Mouse (Mus musculus): ENCODE measurements around the gene Alyref2. TPM values are rescaled to one million over a fixed set of nuclear protein-coding genes. Genes with fewer than 3 reads are reported as not detected.
A peak's percentile ranks its signal among the peaks of the same experiment; 100 is the strongest.

The Alyref2 gene
- polyA plus RNA-seq, 1 experiment from 2014 or later = 28.2 TPM

DNA sequence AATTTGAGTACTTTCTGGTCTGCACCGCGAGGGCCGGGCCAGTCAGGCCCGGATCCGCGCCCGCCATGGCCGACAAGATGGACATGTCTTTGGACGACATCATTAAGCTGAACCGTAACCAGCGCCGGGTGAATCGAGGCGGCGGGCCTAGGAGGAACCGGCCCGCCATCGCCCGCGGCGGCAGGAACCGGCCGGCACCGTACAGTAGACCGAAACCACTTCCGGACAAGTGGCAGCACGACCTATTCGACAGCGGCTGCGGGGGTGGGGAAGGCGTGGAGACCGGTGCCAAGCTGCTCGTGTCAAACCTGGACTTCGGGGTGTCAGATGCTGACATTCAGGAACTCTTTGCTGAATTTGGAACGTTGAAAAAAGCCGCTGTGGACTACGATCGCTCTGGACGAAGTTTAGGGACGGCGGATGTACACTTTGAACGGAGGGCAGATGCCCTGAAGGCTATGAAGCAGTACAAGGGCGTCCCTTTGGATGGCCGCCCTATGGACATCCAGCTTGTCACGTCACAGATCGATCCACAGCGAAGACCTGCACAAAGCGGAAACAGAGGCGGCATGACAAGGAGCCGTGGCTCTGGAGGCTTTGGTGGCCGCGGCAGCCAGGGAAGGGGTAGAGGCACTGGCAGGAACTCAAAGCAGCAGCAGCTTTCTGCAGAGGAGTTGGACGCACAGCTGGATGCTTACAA is 464 bp downstream of the Alyref2 start:
- H3K27ac ChIP-seq (replicated peaks; ENCODE audit: low read depth, low read length) = peak overlapping the region; percentile 96
- ATAC-seq (ENCODE audit: low FRiP score, low TSS enrichment) (peak; percentile 70), DNase-seq (peak; percentile 82)
- H3K9me3 ChIP-seq (ENCODE audit: control insufficient read depth, low read length) = no peaks in the 10 kb centered on the region
- peaks cover 4% of the 10 kb centered on the region; the same call in 1 of the 2 replicates for H3K4me1 ChIP-seq (ENCODE audit: control insufficient read depth, insufficient read depth, low read length)
- H3K27me3 ChIP-seq (ENCODE audit: control insufficient read depth, insufficient read depth, low read length) = no peaks in the 10 kb centered on the region
- H3K36me3 ChIP-seq (ENCODE audit: control insufficient read depth, insufficient read depth, low read length) = no peaks in the 10 kb centered on the region
- WGBS = under 1% methylated on average over 53 of the region's 53 CpGs
- peak overlapping the region; percentile 80 for H3K9ac ChIP-seq (replicated peaks; ENCODE audit: low read length)
- H3K4me2 ChIP-seq (ENCODE audit: low read length) = peak overlapping the region; percentile 75
- H3K4me3 ChIP-seq (replicated peaks; ENCODE audit: low read depth, low read length) = peak overlapping the region; percentile 63

DNA sequence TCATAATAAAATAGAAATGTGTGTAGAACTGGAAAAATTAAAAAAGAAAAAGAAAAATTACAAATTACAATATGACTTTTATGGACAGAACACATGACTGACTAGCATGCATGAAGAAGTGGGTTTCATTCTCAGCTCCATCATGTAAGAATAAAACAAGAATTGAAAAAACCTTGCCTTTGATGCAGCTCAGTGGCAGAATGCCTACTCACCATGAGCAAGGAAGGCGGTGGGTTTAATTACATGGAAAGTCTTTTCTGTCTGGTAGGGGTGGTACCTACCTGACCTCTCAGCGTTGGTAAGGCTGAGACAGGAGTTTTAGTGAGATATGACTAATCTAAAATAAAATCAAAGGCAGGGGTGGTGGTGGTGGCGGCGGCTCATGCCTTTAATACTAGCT is 1.3 kb downstream of the Alyref2 start:
- H3K27me3 ChIP-seq (ENCODE audit: control insufficient read depth, insufficient read depth, low read length) = no peaks in the 10 kb centered on the region
- peak overlapping the region; percentile 18; the same call in 1 of the 2 replicates for H3K9ac ChIP-seq (replicated peaks; ENCODE audit: low read length)
- no peak for ATAC-seq (ENCODE audit: low FRiP score, low TSS enrichment)
- H3K4me1 ChIP-seq (ENCODE audit: control insufficient read depth, insufficient read depth, low read length) = peaks cover 4% of the 10 kb centered on the region; the same call in 1 of the 2 replicates
- no peaks in the 10 kb centered on the region for H3K36me3 ChIP-seq (ENCODE audit: control insufficient read depth, insufficient read depth, low read length)
- peak; percentile 32 for DNase-seq
- H3K4me3 ChIP-seq (replicated peaks; ENCODE audit: low read depth, low read length) = peak overlapping the region; percentile 63
- 63% methylated on average over 4 of the region's 4 CpGs for WGBS
- H3K4me2 ChIP-seq (ENCODE audit: low read length) = peak overlapping the region; percentile 75
- no peaks in the 10 kb centered on the region for H3K9me3 ChIP-seq (ENCODE audit: control insufficient read depth, low read length)
- 0 out of 2 replicates have a peak overlapping the region, but pooled peaks have one; percentile 96 for H3K27ac ChIP-seq (replicated peaks; ENCODE audit: low read depth, low read length)

DNA sequence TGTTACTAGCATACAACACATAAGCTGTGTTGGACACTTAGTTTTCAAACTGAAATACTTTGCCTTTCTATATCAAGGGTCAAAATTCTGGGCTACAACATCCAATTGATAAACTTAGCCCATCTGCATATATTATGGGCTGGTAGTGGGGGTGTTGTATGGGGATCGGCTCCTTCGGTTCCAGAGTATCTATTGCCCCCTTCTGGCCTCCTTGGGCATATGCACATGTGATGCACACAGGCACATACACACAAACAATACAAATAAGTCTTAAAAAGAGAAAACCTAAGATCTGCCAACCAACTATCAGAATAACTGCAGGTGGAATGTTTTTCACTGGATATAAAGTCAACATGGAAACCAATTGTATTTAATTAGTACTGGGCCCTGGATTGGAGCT is 10.0 kb downstream of the Alyref2 start:
- Histone ChIP-seq H3K4me3 (replicated peaks; ENCODE audit: low read depth, low read length) (no peak overlapping the region), H3K9me3 (ENCODE audit: control insufficient read depth, low read length) (no peaks in the 10 kb centered on the region), H3K4me2 (ENCODE audit: low read length) (no peak overlapping the region), H3K4me1 (ENCODE audit: control insufficient read depth, insufficient read depth, low read length) (no peaks in the 10 kb centered on the region), H3K27me3 (ENCODE audit: control insufficient read depth, insufficient read depth, low read length) (no peaks in the 10 kb centered on the region), H3K27ac (replicated peaks; ENCODE audit: low read depth, low read length) (no peak overlapping the region), H3K36me3 (ENCODE audit: control insufficient read depth, insufficient read depth, low read length) (no peaks in the 10 kb centered on the region), H3K9ac (replicated peaks; ENCODE audit: low read length) (no peak overlapping the region)
- DNase-seq = no peak
- WGBS = 90% methylated on average over 2 of the region's 2 CpGs
- ATAC-seq (ENCODE audit: low FRiP score, low TSS enrichment) = no peak

DNA sequence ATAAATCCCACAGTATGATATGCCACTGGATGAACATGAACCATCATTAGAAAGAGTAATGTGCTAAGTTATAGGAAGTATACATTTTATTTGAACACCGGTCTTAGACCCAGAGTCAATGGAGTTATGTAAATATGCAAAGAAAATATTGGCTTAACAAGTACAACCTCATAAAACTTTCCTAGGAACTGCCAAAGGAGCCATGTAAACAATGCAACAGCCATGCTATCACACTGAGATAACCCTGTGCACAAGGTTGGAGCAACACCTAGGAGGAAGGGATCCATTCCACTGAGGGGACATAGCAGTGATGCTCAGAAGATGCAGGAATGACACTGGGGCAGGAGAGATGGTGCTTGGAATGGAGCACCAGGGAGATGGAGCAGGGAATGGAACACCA is 10.5 kb downstream of the Alyref2 start:
- H3K27me3 ChIP-seq (ENCODE audit: control insufficient read depth, insufficient read depth, low read length) = no peaks in the 10 kb centered on the region
- no peaks in the 10 kb centered on the region for H3K9me3 ChIP-seq (ENCODE audit: control insufficient read depth, low read length)
- 98% methylated on average over 1 of the region's 1 CpGs for WGBS
- no peak for ATAC-seq (ENCODE audit: low FRiP score, low TSS enrichment)
- no peaks in the 10 kb centered on the region for H3K4me1 ChIP-seq (ENCODE audit: control insufficient read depth, insufficient read depth, low read length)
- DNase-seq = no peak
- no peak overlapping the region for H3K4me2 ChIP-seq (ENCODE audit: low read length)
- H3K36me3 ChIP-seq (ENCODE audit: control insufficient read depth, insufficient read depth, low read length) = no peaks in the 10 kb centered on the region
- no peak overlapping the region for H3K27ac ChIP-seq (replicated peaks; ENCODE audit: low read depth, low read length)
- no peak overlapping the region for H3K4me3 ChIP-seq (replicated peaks; ENCODE audit: low read depth, low read length)
- no peak overlapping the region for H3K9ac ChIP-seq (replicated peaks; ENCODE audit: low read length)

DNA sequence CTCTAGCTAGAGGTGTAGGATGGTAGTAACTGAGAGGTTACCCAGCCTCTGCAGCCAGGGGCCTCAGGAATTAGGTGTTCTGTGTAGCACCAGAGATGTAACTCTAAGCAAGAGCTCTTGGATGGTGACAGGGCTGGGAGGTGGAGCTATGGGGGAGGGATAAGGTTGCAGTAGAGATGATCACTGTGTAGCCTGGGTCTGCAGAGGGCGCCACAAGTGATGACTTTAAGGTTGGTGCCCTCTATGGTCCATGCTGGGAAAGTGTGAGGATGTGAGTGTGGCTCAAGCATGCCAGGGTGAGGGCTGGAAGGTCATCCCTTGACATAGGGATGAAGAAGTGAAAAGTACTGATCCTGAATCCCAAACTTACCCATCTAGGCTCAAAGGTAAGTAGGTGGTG is 11.8 kb downstream of the Alyref2 start:
- H3K4me2 ChIP-seq (ENCODE audit: low read length) = no peak overlapping the region
- no peak for DNase-seq
- ATAC-seq (ENCODE audit: low FRiP score, low TSS enrichment) = no peak
- no peaks in the 10 kb centered on the region for H3K4me1 ChIP-seq (ENCODE audit: control insufficient read depth, insufficient read depth, low read length)
- H3K4me3 ChIP-seq (replicated peaks; ENCODE audit: low read depth, low read length) = no peak overlapping the region
- H3K9ac ChIP-seq (replicated peaks; ENCODE audit: low read length) = no peak overlapping the region
- H3K27ac ChIP-seq (replicated peaks; ENCODE audit: low read depth, low read length) = no peak overlapping the region
- 15% methylated on average over 1 of the region's 1 CpGs for WGBS
- H3K36me3 ChIP-seq (ENCODE audit: control insufficient read depth, insufficient read depth, low read length) = no peaks in the 10 kb centered on the region
- no peaks in the 10 kb centered on the region for H3K9me3 ChIP-seq (ENCODE audit: control insufficient read depth, low read length)
- H3K27me3 ChIP-seq (ENCODE audit: control insufficient read depth, insufficient read depth, low read length) = no peaks in the 10 kb centered on the region

DNA sequence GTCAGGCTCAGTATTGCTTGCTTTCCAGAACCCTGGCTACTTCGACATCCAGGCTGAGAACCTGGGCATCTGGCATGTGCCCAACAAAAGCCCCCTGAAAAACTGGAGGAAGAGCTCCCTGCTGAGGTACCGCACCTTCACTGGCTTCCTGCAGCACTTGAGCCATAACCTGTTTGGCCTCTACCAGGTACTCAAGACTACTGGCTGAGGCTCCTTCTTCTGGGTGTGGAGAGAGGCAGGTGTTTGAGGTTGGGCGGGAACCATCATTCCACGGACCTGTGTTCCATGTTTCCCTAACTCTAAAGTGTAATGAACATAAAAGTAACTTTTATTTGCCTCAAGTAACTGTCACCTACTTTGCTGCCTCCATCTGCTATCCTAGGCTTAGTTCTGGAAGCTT is 12.3 kb downstream of the Alyref2 start:
- Histone ChIP-seq H3K4me3 (replicated peaks; ENCODE audit: low read depth, low read length) (no peak overlapping the region), H3K9ac (replicated peaks; ENCODE audit: low read length) (no peak overlapping the region), H3K27me3 (ENCODE audit: control insufficient read depth, insufficient read depth, low read length) (no peaks in the 10 kb centered on the region), H3K27ac (replicated peaks; ENCODE audit: low read depth, low read length) (no peak overlapping the region), H3K9me3 (ENCODE audit: control insufficient read depth, low read length) (no peaks in the 10 kb centered on the region), H3K4me1 (ENCODE audit: control insufficient read depth, insufficient read depth, low read length) (no peaks in the 10 kb centered on the region), H3K36me3 (ENCODE audit: control insufficient read depth, insufficient read depth, low read length) (no peaks in the 10 kb centered on the region), H3K4me2 (ENCODE audit: low read length) (no peak overlapping the region)
- ATAC-seq (ENCODE audit: low FRiP score, low TSS enrichment) (no peak), DNase-seq (no peak)
- 89% methylated on average over 4 of the region's 4 CpGs for WGBS

DNA sequence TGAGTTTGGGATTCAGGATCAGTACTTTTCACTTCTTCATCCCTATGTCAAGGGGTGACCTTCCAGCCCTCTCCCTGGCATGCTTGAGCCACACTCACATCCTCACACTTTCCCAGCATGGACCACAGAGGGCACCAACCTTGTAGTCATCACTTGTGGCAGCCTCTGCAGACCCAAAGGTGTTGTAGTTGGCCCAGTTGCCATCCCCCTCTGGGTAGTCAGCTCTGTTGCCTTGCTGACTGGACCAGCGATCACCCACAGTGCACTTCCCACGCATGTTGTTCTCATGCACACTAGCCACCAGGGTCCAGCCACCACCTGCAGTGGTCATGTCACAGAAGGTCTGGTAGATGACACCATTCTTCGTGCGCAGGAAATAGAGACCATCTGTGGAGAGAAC is 28.1 kb downstream of the Alyref2 start:
- no peaks in the 10 kb centered on the region for H3K9me3 ChIP-seq (ENCODE audit: control insufficient read depth, low read length)
- H3K27ac ChIP-seq (replicated peaks; ENCODE audit: low read depth, low read length) = no peak overlapping the region
- no peak overlapping the region for H3K4me2 ChIP-seq (ENCODE audit: low read length)
- H3K27me3 ChIP-seq (ENCODE audit: control insufficient read depth, insufficient read depth, low read length) = no peaks in the 10 kb centered on the region
- H3K4me3 ChIP-seq (replicated peaks; ENCODE audit: low read depth, low read length) = no peak overlapping the region
- H3K36me3 ChIP-seq (ENCODE audit: control insufficient read depth, insufficient read depth, low read length) = no peaks in the 10 kb centered on the region
- WGBS = 93% methylated on average over 4 of the region's 4 CpGs
- DNase-seq (no peak), ATAC-seq (ENCODE audit: low FRiP score, low TSS enrichment) (no peak)
- no peak overlapping the region for H3K9ac ChIP-seq (replicated peaks; ENCODE audit: low read length)
- H3K4me1 ChIP-seq (ENCODE audit: control insufficient read depth, insufficient read depth, low read length) = no peaks in the 10 kb centered on the region

DNA sequence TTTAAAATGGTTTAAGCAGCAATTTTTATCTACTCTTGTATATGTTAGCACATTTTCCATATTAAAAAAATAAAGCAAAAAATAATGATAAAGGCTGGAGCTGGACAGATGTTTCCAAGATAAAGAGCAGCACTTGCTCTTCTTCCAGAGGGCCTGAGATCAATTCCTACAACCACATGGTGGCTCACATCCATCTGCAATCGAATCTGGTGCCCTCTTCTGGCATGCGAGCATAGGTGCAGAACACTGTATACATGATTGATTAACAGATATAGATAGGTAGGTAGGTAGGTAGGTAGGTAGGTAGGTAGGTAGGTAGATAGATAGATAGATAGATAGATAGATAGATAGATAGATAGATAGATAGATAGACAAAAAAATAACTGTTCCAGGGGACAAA is 29.6 kb downstream of the Alyref2 start:
- no peaks in the 10 kb centered on the region for H3K36me3 ChIP-seq (ENCODE audit: control insufficient read depth, insufficient read depth, low read length)
- DNase-seq (no peak), ATAC-seq (ENCODE audit: low FRiP score, low TSS enrichment) (no peak)
- no peak overlapping the region for H3K4me2 ChIP-seq (ENCODE audit: low read length)
- H3K9me3 ChIP-seq (ENCODE audit: control insufficient read depth, low read length) = no peaks in the 10 kb centered on the region
- 66% methylated on average over 2 of the region's 2 CpGs for WGBS
- H3K9ac ChIP-seq (replicated peaks; ENCODE audit: low read length) = no peak overlapping the region
- H3K4me3 ChIP-seq (replicated peaks; ENCODE audit: low read depth, low read length) = no peak overlapping the region
- no peaks in the 10 kb centered on the region for H3K27me3 ChIP-seq (ENCODE audit: control insufficient read depth, insufficient read depth, low read length)
- H3K27ac ChIP-seq (replicated peaks; ENCODE audit: low read depth, low read length) = no peak overlapping the region
- no peaks in the 10 kb centered on the region for H3K4me1 ChIP-seq (ENCODE audit: control insufficient read depth, insufficient read depth, low read length)

DNA sequence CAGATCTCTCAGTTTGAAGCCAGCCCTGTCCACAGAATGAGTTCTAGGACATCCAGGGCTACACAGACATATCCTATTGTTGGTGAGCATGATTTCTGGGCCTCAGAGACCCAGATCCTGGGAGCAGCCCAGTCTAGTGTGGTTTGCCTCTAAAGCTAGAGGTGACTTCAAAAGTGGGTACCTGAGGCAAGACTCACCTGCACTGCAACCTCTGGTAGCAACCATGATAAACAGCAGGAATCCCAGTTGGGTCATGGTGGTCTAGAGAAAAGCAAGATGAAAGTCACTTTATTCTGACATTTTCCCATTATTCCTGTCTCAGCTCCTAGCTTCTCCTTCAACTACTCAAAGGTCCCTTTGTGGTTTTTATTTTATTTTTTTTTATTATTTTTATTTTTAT is 31.3 kb downstream of the Alyref2 start:
- ATAC-seq (ENCODE audit: low FRiP score, low TSS enrichment) (no peak), DNase-seq (no peak)
- no peak overlapping the region for H3K27ac ChIP-seq (replicated peaks; ENCODE audit: low read depth, low read length)
- no peaks in the 10 kb centered on the region for H3K27me3 ChIP-seq (ENCODE audit: control insufficient read depth, insufficient read depth, low read length)
- H3K9ac ChIP-seq (replicated peaks; ENCODE audit: low read length) = no peak overlapping the region
- no peaks in the 10 kb centered on the region for H3K4me1 ChIP-seq (ENCODE audit: control insufficient read depth, insufficient read depth, low read length)
- H3K36me3 ChIP-seq (ENCODE audit: control insufficient read depth, insufficient read depth, low read length) = no peaks in the 10 kb centered on the region
- no peak overlapping the region for H3K4me3 ChIP-seq (replicated peaks; ENCODE audit: low read depth, low read length)
- H3K9me3 ChIP-seq (ENCODE audit: control insufficient read depth, low read length) = no peaks in the 10 kb centered on the region
- no peak overlapping the region for H3K4me2 ChIP-seq (ENCODE audit: low read length)

Measured in midbrain, embryonic 14.5 days (tissue).